Mouse (Mus musculus) embryonic fibroblast, embryonic 13.5 days (primary cell): Measurements from ENCODE around the gene Iba57. TPM values are rescaled to one million over a fixed set of nuclear protein-coding genes. Genes with fewer than 3 reads are reported as not detected.
A peak's percentile ranks its signal among the peaks of the same experiment; 100 is the strongest.

Experiments
- H3K27ac ChIP-seq: 2 replicates; pipeline ENCODE4 v1.5.1; 2012; ENCODE audit warnings: low read length, control low read depth, inconsistent platforms; ENCODE audit not compliant: insufficient read depth
- H3K4me1 ChIP-seq: 2 replicates; pipeline ENCODE4 v1.6.1; 2011; ENCODE audit warnings: low read length; ENCODE audit not compliant: control insufficient read depth, insufficient read depth
- H3K4me3 ChIP-seq: 2 replicates; pipeline ENCODE4 v1.5.1; 2011; ENCODE audit warnings: mild to moderate bottlenecking, control low read depth, low read length; ENCODE audit not compliant: insufficient read depth
- CTCF ChIP-seq: IDR thresholded peaks from 2 replicates; pipeline ENCODE4 v1.5.1; 2011; ENCODE audit warnings: mild to moderate bottlenecking, control low read depth, low read length, moderate library complexity, borderline replicate concordance; ENCODE audit not compliant: insufficient read depth
- POLR2A ChIP-seq: IDR thresholded peaks from 2 replicates; pipeline ENCODE4 v1.6.1; 2011; ENCODE audit warnings: low read depth, mild to moderate bottlenecking, control low read depth, low read length, moderate library complexity
- polyA plus RNA-seq: library from polyadenylated mRNA; stranded (reverse); fragments of >200 nt; gene quantifications from 2 replicates; pipeline ENCODE4 v1.2.4, GENCODE M21; 2011; ENCODE audit warnings: low read depth; ENCODE audit not compliant: missing spikeins, insufficient read length

Gene Iba57
- polyA plus RNA-seq, 1 experiment = 2.4 TPM

- Histone ChIP-seq H3K4me3 (no peak overlapping the region), H3K4me1 (no peaks in the 10 kb centered on the region), H3K27ac (no peak overlapping the region)
- TF ChIP-seq POLR2A = no peak
- no peak for TF ChIP-seq CTCF
Measured at GRCm38 (mm10) chr11:59174189-59174838, 10.8 kb upstream of the Iba57 start.

- TF ChIP-seq CTCF (no peak), POLR2A (no peak)
- Histone ChIP-seq H3K4me1 (no peaks in the 10 kb centered on the region), H3K4me3 (no peak overlapping the region)
Measured at GRCm38 (mm10) chr11:59170549-59170948, 7.0 kb upstream of the Iba57 start.

GRCm38 (mm10) chr11:59169807-59170206 lies 6.3 kb upstream of the Iba57 start:
- Histone ChIP-seq H3K4me3 (no peak overlapping the region), H3K4me1 (no peaks in the 10 kb centered on the region), H3K27ac (no peak overlapping the region)
- TF ChIP-seq CTCF (no peak), POLR2A (no peak)

More at GRCm38 (mm10) chr11:59170549-59170948, 7.0 kb upstream of the Iba57 start:
- H3K27ac ChIP-seq = no peak overlapping the region

- no peak overlapping the region for H3K27ac ChIP-seq
- no peak overlapping the region for H3K4me3 ChIP-seq
- H3K4me1 ChIP-seq = no peaks in the 10 kb centered on the region
- TF ChIP-seq POLR2A (no peak), CTCF (no peak)
Measured at GRCm38 (mm10) chr11:59165616-59166241, 2.2 kb upstream of the Iba57 start.

GRCm38 (mm10) chr11:59164384-59164783 lies 845 bp upstream of the Iba57 start:
- TF ChIP-seq CTCF (no peak), POLR2A (no peak)
- Histone ChIP-seq H3K4me3 (0 out of 2 replicates have a peak overlapping the region, but pooled peaks have one; percentile 69), H3K27ac (no peak overlapping the region), H3K4me1 (no peaks in the 10 kb centered on the region)

- Histone ChIP-seq H3K27ac (no peak overlapping the region), H3K4me1 (no peaks in the 10 kb centered on the region), H3K4me3 (peak overlapping the region; percentile 41)
- TF ChIP-seq POLR2A (peak; percentile 44; the same call in 1 of the 2 replicates), CTCF (no peak)
Measured at GRCm38 (mm10) chr11:59162443-59163254, 890 bp downstream of the Iba57 start.

GRCm38 (mm10) chr11:59161398-59161797 lies 2.1 kb downstream of the Iba57 start:
- no peaks in the 10 kb centered on the region for H3K4me1 ChIP-seq
- H3K27ac ChIP-seq = no peak overlapping the region
- TF ChIP-seq POLR2A = no peak
- no peak for TF ChIP-seq CTCF
- no peak overlapping the region for H3K4me3 ChIP-seq

GRCm38 (mm10) chr11:59159558-59159957 lies 4.0 kb downstream of the Iba57 start:
- H3K4me1 ChIP-seq = no peaks in the 10 kb centered on the region
- no peak overlapping the region for H3K27ac ChIP-seq
- no peak overlapping the region for H3K4me3 ChIP-seq
- TF ChIP-seq POLR2A (no peak), CTCF (no peak)

GRCm38 (mm10) chr11:59159099-59159498 lies 4.4 kb downstream of the Iba57 start:
- TF ChIP-seq POLR2A = no peak
- no peak for TF ChIP-seq CTCF
- H3K4me3 ChIP-seq = no peak overlapping the region

More at GRCm38 (mm10) chr11:59159099-59159498, 4.4 kb downstream of the Iba57 start:
- no peaks in the 10 kb centered on the region for H3K4me1 ChIP-seq
- no peak overlapping the region for H3K27ac ChIP-seq
